Mouse (Mus musculus) megakaryocyte, embryonic 14.5 days (primary cell): ENCODE data around the gene Plk3.

Experiments used
- FLI1 ChIP-seq: IDR thresholded peaks from 2 replicates; pipeline ENCODE4 v1.6.1; 2012; ENCODE audit warnings: low read length, inconsistent platforms, mixed read lengths
- GATA1 ChIP-seq: IDR thresholded peaks from 3 replicates; pipeline ENCODE4 v1.6.1; 2012; ENCODE audit warnings: mixed read lengths, low read length, inconsistent platforms, borderline replicate concordance

GRCm38 (mm10) chr4:117124518-117125347 is 9.0 kb downstream of the Plk3 start:
- no peak for TF ChIP-seq FLI1
- no peak for TF ChIP-seq GATA1
